Mouse (Mus musculus) kidney, adult 10 weeks (tissue): ENCODE data around the gene Zscan4f. TPM values are rescaled to one million over a fixed set of nuclear protein-coding genes. Genes with fewer than 3 reads are reported as not detected.

Experiments used
- polyA plus RNA-seq: library from polyadenylated mRNA; stranded (reverse); fragments of 350-450 nt; fragmentation: Illumina TruSeq; extraction: RNeasy Lipid Tissue Mini Kit (QIAGEN cat#74804); gene quantifications from one replicate; pipeline ENCODE4 v1.2.3, GENCODE M21; 2014; ENCODE audit warnings: low read depth, low replicate concordance

The Zscan4f gene
- polyA plus RNA-seq, result not detected

DNA sequence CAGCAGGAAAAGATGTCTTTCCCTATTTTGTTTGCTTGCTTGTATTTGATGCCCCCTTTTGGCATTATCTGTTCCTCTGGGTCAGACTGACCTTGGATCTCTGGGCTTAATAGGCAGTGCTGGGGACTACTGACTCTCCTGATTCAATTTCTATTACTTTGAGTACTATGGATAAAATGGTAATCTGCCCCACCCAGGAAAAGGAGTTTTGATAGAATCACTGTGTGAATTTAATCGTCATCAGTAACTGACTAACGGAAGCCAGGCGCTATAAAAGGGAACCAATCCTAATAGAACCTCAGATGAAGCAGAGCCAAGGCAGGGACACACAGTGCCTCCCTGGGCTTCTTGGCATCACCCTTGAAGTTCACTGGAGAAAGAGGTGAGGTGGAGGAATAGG, at the start of gene Zscan4f:
Gene Zscan4f, plus strand, starts transcription at position 301 of the 400 bp plus-strand sequence.

Other genes with a start within 250 kb of the Zscan4f start
- gene Zscan4d, start 231.8 kb upstream of the Zscan4f start, polyA plus RNA-seq, result not detected
- not detected for gene Zscan4e, start 87.2 kb upstream of the Zscan4f start, polyA plus RNA-seq
- gene Zscan4-ps2, start 116.4 kb downstream of the Zscan4f start, polyA plus RNA-seq, result not detected
- not detected for gene Zscan4-ps3, start 211.4 kb downstream of the Zscan4f start, polyA plus RNA-seq